Mouse (Mus musculus) forebrain, embryonic 10.5 days (tissue): ENCODE measurements around the gene Cntd1. TPM values are rescaled to one million over a fixed set of nuclear protein-coding genes. Genes with fewer than 3 reads are reported as not detected.

Experiments
- DNase-seq: peaks from one replicate; pipeline ENCODE4 v3.0.0-alpha.2; 2017; ENCODE audit warnings: low spot score; ENCODE audit errors: extremely low spot score
- H3K27ac ChIP-seq: fragments of 300-500 bp; sonication (generic); 2 replicates; pipeline ENCODE4 v1.5.1; 2016; ENCODE audit warnings: mild to moderate bottlenecking
- H3K27me3 ChIP-seq: fragments of 300-500 bp; sonication (generic); 2 replicates; pipeline ENCODE4 v1.6.1; 2016; ENCODE audit warnings: mild to moderate bottlenecking; ENCODE audit not compliant: poor library complexity, severe bottlenecking
- H3K36me3 ChIP-seq: fragments of 300-500 bp; sonication (generic); replicated peaks from 2 replicates; pipeline ENCODE4 v1.6.1; 2016; ENCODE audit warnings: mild to moderate bottlenecking, moderate library complexity
- H3K4me1 ChIP-seq: fragments of 300-500 bp; sonication (generic); 2 replicates; pipeline ENCODE4 v1.6.1; 2016
- H3K4me3 ChIP-seq: fragments of 300-500 bp; sonication (generic); 2 replicates; pipeline ENCODE4 v1.5.1; 2016; ENCODE audit warnings: mild to moderate bottlenecking, moderate library complexity
- H3K9me3 ChIP-seq: fragments of 300-500 bp; sonication (generic); 2 replicates; pipeline ENCODE4 v1.6.1; 2016; ENCODE audit warnings: mild to moderate bottlenecking, moderate library complexity
- WGBS: fragments of 180-500 bp; shearing (Covaris S2); methylation state at CpG from one replicate; pipeline ENCODE4 v1.1.7; 2016; 5-methylcytosine and 5-hydroxymethylcytosine counted together
- polyA plus RNA-seq: library from polyadenylated mRNA; unstranded; fragments of >200 nt; fragmentation: Nextera tagmentation; extraction: Ambion mirVana; gene quantifications from 2 replicates; pipeline ENCODE4 v1.2.1, GENCODE M21; 2016

Cntd1 gene
- polyA plus RNA-seq, 1 experiment from 2014 or later = 1.0 TPM

GRCm38 (mm10) chr11:101245071-101245470 is 33.7 kb upstream of the Cntd1 start:
- H3K27ac ChIP-seq = no peak overlapping the region
- peak overlapping the region; percentile 82; the same call in 1 of the 2 replicates for H3K4me3 ChIP-seq
- H3K27me3 ChIP-seq = peaks cover 48% of the 10 kb centered on the region
- 39% methylated on average over 4 of the region's 4 CpGs for WGBS
- peaks cover 38% of the 10 kb centered on the region for H3K4me1 ChIP-seq
- no peaks in the 10 kb centered on the region for H3K36me3 ChIP-seq
- no peak for DNase-seq
- no peaks in the 10 kb centered on the region for H3K9me3 ChIP-seq

DNA sequence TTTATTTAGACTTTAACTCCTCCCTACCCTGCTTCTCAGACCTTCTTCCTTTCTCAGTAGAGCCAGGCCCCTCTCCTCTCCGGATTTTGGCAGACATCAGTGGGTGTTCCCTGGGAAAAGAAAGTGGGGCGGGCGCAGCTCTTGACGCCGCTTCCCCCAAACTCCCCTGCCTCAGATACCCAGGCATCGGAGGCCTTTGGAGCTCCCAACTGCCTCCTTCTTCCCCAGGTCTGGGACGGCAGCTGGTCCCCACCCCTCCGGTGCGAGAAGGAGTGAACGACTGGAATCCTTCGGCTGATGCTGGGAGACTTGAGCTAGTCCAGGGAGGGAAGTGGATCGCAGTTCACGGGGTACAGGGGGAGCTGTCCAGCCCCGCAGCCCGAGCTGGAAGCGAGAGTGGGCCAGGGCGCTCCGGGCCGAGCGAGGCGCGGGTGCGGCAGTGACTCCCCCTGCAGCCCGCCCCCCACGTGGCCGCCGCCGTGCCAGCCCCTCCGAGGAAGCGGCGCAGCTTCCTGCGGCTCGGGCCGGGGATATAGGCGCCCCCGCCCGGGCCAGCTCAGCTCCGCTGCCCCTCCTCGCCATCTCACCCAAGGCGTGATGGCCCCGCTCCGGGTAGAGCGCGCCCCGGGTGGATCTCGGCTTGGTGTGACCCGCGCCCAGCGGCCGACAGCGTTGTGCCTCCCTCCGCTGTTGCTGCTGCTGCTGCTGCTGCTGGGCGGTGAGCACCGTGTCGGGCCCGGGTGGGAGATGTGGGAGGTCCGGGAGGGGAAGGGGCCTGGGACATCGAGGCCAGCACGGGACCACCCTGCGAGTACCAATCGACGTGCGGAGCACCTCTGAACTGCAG is 32.7 kb upstream of the Cntd1 start, which contains the start of gene Ramp2:
Gene Ramp2 (plus strand): TSS at position 174 of the 847 bp plus-strand sequence.
- H3K4me3 ChIP-seq = peak within 1 kb of the TSS; percentile 82
- H3K36me3 ChIP-seq = no peaks in the 10 kb centered on the region
- H3K27ac ChIP-seq = peak within 1 kb of the TSS; percentile 89
- WGBS = under 1% methylated on average over 63 of the region's 63 CpGs
- H3K9me3 ChIP-seq = no peaks in the 10 kb centered on the region
- H3K27me3 ChIP-seq = peaks cover 48% of the 10 kb centered on the region
- DNase-seq = peak; percentile 52
- peaks cover 38% of the 10 kb centered on the region for H3K4me1 ChIP-seq

- Histone ChIP-seq H3K36me3 (no peaks in the 10 kb centered on the region), H3K27me3 (peaks cover 48% of the 10 kb centered on the region), H3K27ac (peak overlapping the region; percentile 89), H3K4me3 (peak overlapping the region; percentile 82), H3K4me1 (peaks cover 38% of the 10 kb centered on the region), H3K9me3 (no peaks in the 10 kb centered on the region)
- WGBS = 5% methylated on average over 7 of the region's 7 CpGs
- no peak for DNase-seq
Measured at GRCm38 (mm10) chr11:101246702-101247012, 32.2 kb upstream of the Cntd1 start.

DNA sequence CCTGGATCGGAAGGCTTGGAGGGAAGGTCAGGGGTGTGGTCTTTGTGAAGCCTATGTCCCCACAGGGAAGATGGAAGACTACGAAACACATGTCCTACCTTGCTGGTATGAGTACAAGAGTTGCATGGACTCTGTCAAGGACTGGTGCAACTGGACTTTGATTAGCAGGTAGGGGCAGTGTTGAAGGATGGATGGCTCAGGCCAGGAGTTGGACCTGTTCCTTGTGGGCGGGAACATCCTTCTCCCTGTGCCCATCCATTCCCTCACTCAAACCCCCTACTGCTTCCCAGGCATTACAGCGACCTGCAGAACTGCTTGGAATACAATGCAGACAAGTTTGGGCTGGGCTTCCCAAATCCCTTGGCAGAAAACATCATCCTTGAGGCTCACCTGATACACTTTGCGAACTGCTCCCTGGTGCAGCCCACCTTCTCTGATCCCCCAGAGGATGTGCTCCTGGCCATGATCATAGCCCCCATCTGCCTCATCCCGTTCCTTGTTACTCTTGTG is 31.2 kb upstream of the Cntd1 start:
- no peaks in the 10 kb centered on the region for H3K36me3 ChIP-seq
- no peak for DNase-seq
- peak overlapping the region; percentile 82; the same call in 1 of the 2 replicates for H3K4me3 ChIP-seq
- peaks cover 40% of the 10 kb centered on the region for H3K4me1 ChIP-seq
- H3K27ac ChIP-seq = no peak overlapping the region; the same call in 1 of the 2 replicates
- no peaks in the 10 kb centered on the region for H3K9me3 ChIP-seq
- 82% methylated on average over 6 of the region's 6 CpGs for WGBS
- peaks cover 48% of the 10 kb centered on the region for H3K27me3 ChIP-seq

GRCm38 (mm10) chr11:101248258-101248994 is 30.4 kb upstream of the Cntd1 start:
- Histone ChIP-seq H3K4me3 (no peak overlapping the region; the same call in 1 of the 2 replicates), H3K4me1 (peaks cover 47% of the 10 kb centered on the region), H3K27ac (peak overlapping the region; percentile 35), H3K36me3 (no peaks in the 10 kb centered on the region), H3K9me3 (no peaks in the 10 kb centered on the region), H3K27me3 (peaks cover 48% of the 10 kb centered on the region)
- DNase-seq = peak; percentile 65
- 39% methylated on average over 14 of the region's 14 CpGs for WGBS

- Histone ChIP-seq H3K27ac (no peak overlapping the region), H3K4me1 (peaks cover 40% of the 10 kb centered on the region), H3K4me3 (no peak overlapping the region), H3K27me3 (peaks cover 25% of the 10 kb centered on the region), H3K9me3 (no peaks in the 10 kb centered on the region), H3K36me3 (peaks cover 3% of the 10 kb centered on the region)
- no peak for DNase-seq
- 83% methylated on average over 2 of the region's 2 CpGs for WGBS
Measured at GRCm38 (mm10) chr11:101251031-101251430, 27.8 kb upstream of the Cntd1 start.

DNA sequence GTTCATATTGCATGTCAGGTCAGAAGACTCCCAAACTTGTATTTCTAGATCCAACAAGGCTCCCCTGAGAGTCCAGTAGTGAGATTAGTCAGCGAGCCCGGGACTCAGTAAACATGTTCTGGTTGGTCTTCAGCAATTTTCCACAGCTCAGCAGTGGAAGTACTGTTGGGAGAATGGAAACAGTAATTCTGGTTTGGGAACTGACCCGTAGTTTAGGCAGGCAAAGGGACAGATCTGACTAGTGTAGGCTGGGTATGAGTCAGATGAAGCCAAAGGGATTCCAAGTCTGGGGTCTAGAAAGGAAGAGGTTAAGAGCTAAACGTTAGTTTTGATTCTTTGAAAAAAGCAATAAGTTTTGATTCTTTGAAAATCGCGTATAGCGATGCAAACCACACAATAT is 25.9 kb upstream of the Cntd1 start:
- peak overlapping the region; percentile 92 for H3K27ac ChIP-seq
- H3K36me3 ChIP-seq = peaks cover 18% of the 10 kb centered on the region
- H3K27me3 ChIP-seq = peaks cover 6% of the 10 kb centered on the region
- H3K4me1 ChIP-seq = peaks cover 25% of the 10 kb centered on the region
- 17% methylated on average over 7 of the region's 7 CpGs for WGBS
- no peaks in the 10 kb centered on the region for H3K9me3 ChIP-seq
- DNase-seq = no peak
- peak overlapping the region; percentile 78 for H3K4me3 ChIP-seq

DNA sequence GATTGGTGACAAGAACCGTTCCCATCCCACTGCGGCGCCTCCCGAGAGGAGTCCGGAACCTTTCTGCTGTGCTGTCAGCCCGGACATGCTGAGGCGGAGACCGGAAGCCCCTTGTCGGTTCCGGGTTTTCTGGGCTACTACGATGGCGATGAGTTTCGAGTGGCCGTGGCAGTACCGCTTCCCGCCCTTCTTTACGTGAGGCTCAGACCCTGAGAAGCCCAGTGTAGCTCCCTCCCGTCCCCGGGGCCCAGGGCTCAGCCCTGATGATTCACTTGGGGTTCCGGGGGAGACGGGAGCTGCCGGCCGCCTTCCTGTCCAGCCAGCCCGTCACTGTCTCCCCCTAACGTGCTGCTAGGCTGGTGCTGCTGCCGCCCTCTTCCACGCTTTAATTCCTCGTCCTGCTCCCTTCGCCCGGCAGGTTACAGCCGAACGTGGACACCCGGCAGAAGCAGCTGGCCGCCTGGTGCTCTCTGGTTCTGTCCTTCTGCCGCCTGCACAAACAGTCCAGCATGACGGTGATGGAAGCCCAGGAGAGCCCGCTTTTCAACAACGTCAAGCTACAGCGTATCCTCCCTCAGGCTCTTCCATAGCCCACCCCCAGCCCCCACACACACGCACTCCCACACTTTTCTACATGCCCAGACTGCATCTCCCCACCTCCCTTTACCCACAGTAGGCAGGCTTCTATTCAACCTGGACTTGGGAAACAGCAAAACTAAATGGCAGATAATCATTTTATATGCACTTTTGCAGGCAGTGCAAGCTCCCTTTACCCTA is 25.0 kb upstream of the Cntd1 start, which contains the start of gene Vps25:
Gene Vps25 (plus strand): TSS at position 95 of the 777 bp plus-strand sequence.
- WGBS = under 1% methylated on average over 40 of the region's 40 CpGs
- H3K36me3 ChIP-seq = peaks cover 27% of the 10 kb centered on the region
- peak; percentile 88 for DNase-seq
- H3K4me1 ChIP-seq = peaks cover 20% of the 10 kb centered on the region
- H3K27me3 ChIP-seq = no peaks in the 10 kb centered on the region
- no peaks in the 10 kb centered on the region for H3K9me3 ChIP-seq
- H3K4me3 ChIP-seq = peak within 1 kb of the TSS; percentile 78
- H3K27ac ChIP-seq = peak within 1 kb of the TSS; percentile 92

- no peak for DNase-seq
Measured at GRCm38 (mm10) chr11:101255826-101256775, 22.7 kb upstream of the Cntd1 start.

DNA sequence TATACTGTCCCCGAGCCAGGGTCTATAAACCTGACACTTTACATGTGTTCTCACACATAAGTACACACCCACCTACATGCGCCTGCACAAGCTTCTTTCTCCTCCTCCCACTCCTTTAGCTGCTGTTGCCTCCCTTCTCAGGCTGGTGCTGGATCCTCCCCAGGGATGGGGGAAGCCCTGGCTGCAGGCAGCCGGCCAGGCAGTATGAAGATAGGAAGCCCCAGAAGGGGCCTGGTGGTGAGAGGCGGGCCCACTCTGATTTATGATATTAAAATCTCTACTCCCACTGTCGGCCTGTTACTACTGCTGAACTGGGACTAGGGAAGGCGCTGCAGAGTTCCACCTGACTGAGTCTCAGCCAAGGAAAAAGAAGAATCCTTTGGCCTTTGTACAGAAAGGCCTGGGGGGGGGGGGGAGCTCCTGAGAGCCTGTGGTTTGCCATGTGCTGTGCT is 19.5 kb upstream of the Cntd1 start:
- peaks cover 32% of the 10 kb centered on the region for H3K36me3 ChIP-seq
- peak overlapping the region; percentile 67 for H3K4me3 ChIP-seq
- no peak for DNase-seq
- H3K27me3 ChIP-seq = peaks cover 35% of the 10 kb centered on the region
- peak overlapping the region; percentile 84 for H3K27ac ChIP-seq
- 54% methylated on average over 6 of the region's 6 CpGs for WGBS
- H3K9me3 ChIP-seq = no peaks in the 10 kb centered on the region
- H3K4me1 ChIP-seq = peaks cover 59% of the 10 kb centered on the region

More at GRCm38 (mm10) chr11:101255826-101256775, 22.7 kb upstream of the Cntd1 start:
- WGBS = 92% methylated on average over 13 of the region's 13 CpGs
- Histone ChIP-seq H3K9me3 (no peaks in the 10 kb centered on the region), H3K4me3 (no peak overlapping the region), H3K36me3 (peaks cover 32% of the 10 kb centered on the region), H3K4me1 (peaks cover 42% of the 10 kb centered on the region), H3K27ac (no peak overlapping the region), H3K27me3 (peaks cover 3% of the 10 kb centered on the region)
